Mouse (Mus musculus): ENCODE measurements around the gene Stum.

Gene Stum

GRCm38 (mm10) chr1:180386951-180387749 lies 96.2 kb downstream of the Stum start:
- peak; percentile 100 for DNase-seq (ENCODE audit: extremely low spot score)

GRCm38 (mm10) chr1:180385308-180385707 lies 98.0 kb downstream of the Stum start:
- no peak for DNase-seq (ENCODE audit: extremely low spot score)

DNA sequence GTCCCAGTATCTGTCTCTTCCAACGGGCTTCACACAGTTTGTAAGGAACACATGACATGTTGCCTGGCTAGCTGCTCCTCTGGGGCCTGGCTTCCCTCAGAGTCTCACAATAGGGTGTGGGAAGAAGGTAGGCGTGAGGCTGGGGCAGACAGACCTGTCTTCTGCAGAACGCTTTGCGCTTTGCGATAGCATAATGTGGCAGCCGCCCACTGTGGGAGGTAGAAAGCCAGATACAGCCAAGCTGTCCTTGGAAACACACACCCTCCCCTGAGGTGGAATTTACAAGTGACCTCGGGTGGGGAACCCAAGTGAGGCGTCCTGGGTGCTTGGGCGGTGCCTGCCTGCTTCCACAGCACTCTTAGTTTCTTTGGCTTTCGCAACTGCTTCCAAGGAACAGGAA lies 98.8 kb downstream of the Stum start:
- no peak for DNase-seq (ENCODE audit: extremely low spot score)

DNA sequence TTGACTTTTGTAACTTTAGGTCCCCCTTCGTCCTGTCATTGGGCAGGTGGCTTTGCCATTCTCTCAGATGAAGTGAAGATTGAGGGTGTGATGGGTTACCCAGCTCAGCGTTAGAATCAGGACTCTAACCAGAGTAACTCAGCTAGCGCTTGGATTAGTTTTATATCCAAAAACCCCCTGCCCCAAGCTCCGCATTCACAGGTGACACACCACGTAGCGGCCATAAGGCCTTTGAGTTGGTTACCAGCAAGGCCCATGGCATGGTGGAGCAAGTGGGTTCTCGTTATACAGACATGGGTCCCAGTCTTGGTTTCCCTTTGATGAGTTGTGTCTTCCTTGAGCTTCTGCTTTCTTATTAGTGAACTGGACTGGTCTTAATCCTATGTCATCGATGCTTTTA lies 99.4 kb downstream of the Stum start:
- no peak for DNase-seq (ENCODE audit: extremely low spot score)
